Mouse (Mus musculus): Measurements from ENCODE around the gene Nfe2l1. TPM values are rescaled to one million over a fixed set of nuclear protein-coding genes. Genes with fewer than 3 reads are reported as not detected.
A peak's percentile ranks its signal among the peaks of the same experiment; 100 is the strongest.
"Not testable (repeated sequence)": the region's sequence is repeated elsewhere in the genome, so short reads cannot be mapped to it uniquely, and the experiment has no call there.

The Nfe2l1 gene
- total RNA-seq, 2 experiments from 2014 or later: 108 to 115 TPM

DNA sequence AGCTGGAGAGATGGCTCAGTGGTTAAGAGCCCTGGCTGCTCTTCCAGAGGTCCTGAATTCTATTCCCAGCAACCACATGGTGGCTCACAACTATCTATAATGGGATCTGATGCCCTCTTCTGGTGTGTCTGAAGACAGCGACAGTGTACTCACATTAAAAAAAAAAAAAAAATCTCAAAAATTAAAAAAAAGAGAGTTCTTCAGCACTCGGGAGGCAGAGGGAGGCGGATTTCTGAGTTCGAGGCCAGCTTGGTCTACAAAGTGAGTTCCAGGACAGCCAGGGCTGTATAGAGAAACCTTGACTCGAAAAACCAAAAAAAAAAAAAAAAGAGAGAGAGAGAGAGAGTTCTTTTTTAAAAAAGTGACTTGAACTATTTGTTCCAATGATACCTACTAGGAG is 19.4 kb upstream of the Nfe2l1 start:
- intact Hi-C loops (cut with DNase I); DNase-seq: not testable (repeated sequence)

DNA sequence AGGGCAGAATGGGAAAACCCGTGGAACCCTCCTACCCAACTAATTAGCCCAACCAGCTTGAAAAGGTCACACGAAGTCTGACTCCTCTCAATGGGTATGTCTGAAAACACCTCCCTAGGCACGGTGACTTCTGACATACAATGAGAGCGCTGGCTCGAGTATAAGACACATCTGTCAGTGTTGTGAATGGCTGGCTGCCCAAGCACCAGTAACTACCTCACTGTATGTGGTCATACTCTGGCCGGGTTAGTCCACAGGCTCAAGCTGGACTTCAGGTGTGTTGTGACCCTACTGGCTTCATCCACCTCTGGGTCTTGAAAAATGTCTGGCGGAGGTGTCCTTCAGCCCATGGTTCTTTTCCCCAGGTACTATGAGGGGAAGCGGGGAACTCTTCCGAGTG is 18.9 kb upstream of the Nfe2l1 start:
- intact Hi-C loops (cut with DNase I): no loop called here
- DNase-seq: no peak

DNA sequence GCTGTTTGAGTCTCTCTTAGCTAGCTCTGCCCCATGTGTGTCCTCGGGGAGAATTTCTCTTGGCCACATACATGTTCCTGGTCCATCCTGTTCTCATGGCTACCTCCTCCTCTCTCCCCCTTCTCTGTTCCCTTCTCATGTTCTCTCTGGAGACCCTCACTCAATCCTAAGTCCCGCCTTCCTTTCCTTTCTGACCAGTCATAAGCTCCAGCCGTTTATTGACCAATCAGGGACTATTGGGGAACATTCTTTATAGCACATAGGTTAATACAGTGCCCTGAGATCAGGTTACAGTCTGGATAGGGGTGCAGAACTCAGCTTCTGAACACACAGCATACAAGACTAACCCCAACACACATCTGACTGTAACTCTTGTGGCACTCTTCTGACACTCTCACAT is 17.5 kb upstream of the Nfe2l1 start:
- DNase-seq: no peak
- intact Hi-C loops (cut with DNase I): no loop called here

DNA sequence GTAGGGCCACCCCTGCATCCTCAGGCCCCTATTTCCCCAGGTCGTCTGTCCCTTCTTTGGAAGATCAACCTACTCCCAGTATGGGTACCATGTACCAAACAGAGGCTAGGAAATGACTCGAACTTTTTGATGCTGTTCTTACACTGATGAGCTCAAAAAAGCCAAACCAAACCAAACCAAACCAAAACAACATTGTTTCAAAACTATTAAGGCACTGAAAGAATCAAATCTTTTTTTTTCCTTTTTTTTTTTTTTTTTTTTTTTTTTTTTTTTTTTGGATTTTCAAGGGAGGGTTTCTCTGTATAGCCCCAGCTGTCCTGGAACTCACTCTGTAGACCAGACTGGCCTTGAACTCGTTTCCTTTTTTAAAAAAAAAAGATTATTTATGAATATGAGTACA is 13.9 kb upstream of the Nfe2l1 start:
- intact Hi-C loops (cut with DNase I): no loop called here
- DNase-seq: no peak

DNA sequence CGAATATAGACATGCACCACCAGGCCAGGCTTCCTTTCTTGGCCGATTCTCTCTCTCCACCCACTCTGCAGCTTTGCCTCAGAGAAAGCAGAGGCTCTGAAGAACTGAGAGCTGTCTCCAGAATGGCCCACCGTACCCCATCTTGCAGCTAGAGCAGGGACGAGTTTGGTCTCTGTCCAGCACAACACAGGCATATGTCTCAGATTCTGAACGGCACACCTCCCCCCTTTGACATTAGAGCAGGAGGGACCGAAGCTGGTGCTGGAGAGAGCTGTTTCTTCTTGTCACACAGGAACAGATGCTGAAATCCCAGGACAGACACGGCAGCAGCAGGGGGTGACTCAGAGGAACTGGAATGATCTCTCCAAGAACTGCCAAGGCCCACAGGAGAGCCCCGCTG is 10.5 kb upstream of the Nfe2l1 start:
- no peak for DNase-seq
- intact Hi-C loops (cut with DNase I): no loop called here

DNA sequence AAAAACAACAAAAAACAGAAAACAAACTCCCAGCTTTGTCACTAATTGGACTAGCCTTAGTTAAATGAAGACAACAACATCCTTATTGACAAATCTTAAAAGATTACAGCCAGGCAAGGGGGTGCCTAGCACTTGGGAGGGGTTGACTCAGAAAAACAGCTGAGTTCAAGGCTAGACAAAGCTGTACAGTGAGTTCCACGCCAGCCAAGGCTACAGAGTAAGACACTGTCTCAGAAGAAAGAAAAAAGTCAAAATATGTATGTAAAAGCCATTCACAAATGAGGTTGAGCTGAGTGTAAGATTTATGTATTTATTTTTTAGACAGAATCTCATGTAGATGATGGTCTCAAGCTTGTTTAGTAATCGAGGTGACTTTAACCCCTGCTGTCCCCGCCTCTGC is 10.1 kb upstream of the Nfe2l1 start:
- DNase-seq: no peak

DNA sequence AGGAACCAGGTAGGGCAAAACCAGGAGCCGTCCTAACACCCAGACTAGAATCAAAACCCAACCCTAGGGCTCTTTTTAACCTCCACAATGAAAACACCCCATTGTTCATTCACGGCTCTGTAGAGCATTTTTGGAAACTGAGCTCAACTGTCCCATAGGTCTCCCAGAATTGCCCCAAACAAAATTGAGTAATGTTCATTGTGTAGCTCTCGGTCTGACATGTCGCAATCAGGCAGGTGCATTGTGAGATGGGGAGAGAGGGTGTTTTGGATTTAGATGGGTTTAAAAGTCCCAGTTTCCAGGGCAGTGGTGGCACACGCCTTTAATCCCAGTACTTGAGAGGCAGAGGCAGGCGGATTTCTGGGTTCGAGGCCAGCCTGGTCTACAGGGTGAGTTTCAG is 9.7 kb upstream of the Nfe2l1 start:
- intact Hi-C loops (cut with DNase I): no loop called here
- no peak for DNase-seq

More for the DNA sequence above, 10.1 kb upstream of the Nfe2l1 start:
- intact Hi-C loops (cut with DNase I): no loop called here

DNA sequence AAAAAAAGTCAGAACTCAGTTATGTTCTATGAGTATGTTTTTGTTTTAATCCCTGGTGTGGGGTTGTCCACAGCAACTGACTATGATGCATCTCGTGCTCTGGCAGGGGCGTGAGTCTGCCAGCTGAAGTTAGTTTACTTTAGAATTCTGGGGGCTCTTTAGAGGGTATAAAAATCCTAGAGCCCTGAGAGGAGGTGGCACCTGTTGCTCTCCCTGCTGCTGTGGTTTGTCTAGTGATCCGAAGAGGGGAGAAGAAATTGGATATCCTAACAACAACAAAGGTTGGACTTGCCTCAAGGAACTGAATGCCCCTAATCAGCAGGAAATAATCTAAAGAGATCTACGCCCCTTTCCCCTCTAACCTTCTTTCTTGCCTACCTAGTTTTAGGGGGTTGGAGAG is 8.6 kb upstream of the Nfe2l1 start:
- intact Hi-C loops (cut with DNase I): no loop called here
- no peak for DNase-seq

DNA sequence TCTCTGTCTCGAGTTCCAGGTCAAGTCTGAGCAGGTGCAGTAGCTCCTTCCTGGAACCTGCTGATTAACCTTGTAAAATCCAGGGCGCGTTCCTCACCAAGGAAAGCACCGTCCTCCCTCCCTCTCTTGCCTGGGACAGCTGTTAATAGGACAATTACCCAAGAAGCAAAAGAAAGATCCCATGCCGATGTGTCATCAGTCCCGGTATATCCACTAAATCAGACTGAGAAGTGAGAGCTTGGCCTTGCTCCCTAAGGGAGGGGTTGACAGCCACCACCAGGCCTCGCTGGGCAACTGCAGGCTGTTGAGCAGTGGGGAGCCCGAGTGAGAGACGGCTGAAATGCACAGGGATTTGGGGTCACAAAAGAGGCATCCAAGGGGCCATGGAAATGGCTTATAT is 7.5 kb upstream of the Nfe2l1 start:
- intact Hi-C loops (cut with DNase I): no loop called here
- DNase-seq: no peak

DNA sequence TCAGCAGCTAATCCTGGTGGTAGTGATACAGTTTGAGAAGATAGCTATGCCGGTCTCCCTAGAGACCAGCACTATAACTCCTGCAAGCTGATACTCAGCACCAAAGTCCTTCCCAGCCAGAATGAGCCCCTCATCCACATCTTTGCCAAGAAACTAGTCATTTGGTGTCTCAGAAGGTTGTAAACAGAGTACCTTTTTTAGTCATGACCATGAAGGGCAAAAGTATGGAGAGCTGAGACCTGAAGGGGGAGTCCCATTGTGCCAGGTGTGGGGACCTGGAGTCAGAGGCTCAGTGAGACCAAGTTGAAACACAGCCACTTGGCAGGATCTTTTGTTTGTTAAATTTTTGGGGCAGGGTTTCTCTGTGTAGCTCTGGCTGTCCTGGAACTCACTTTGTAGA is 4.4 kb upstream of the Nfe2l1 start:
- DNase-seq: no peak
- intact Hi-C loops (cut with DNase I): no loop called here

DNA sequence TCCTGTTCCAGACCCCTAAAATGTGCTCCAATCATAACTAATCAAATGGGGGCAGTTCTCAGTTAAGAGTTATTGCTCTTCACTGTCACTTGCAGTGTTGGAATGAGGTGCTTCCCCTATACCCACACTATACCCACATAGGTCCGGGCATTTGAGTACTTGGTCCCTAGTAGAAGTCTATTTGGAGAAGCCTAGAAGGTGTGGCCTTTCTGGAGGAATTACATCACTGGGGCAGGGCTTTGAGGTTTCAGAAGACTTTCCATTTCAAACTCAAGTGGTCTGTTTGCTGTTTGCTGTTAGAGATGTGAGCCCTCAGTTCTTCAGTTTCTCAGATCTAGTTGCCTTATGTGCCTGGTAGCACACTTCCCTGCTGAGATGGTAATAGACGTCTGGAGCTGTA is 3.2 kb upstream of the Nfe2l1 start:
- DNase-seq: no peak
- intact Hi-C loops (cut with DNase I): no loop called here

DNA sequence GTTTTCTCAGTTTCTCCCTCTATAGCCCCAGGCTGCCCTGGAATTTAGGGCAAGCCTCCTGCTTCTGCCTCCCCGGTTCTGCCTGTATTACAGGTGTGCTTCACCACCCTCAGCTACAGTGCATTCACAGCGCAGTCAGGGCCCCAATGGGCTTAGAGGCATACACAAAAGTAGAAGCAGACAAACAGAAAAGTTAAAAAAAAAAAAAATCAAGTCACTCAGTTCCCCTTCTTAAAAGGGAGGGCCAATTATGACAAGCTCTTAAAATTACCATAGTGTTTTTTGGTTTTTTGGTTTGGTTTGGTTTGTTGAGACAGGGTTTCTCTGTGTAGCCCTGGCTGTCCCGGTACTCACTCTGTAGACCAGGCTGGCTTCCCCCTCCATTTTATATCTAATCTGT is 2.8 kb upstream of the Nfe2l1 start:
- intact Hi-C loops (cut with DNase I): no loop called here

DNA sequence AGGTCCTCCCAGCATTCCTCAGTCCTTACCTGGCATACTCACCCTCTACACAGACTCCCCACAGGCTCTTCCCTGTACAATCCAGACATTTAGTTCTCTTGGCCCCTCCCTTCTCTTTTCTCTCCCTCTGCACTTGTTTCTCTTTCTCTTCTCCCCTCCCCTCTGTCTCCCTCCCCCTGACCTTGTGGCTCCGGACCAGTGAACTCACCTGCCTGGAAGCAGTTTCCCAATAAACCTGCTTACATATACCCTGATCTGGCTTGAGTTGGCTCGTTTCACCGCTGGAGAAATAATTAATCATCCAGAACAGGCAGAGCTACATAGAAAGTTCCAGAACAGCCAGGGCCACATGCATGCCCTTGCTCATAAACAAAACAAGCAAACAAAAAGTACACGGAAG is 1.7 kb upstream of the Nfe2l1 start:
- DNase-seq: no peak
- intact Hi-C loops (cut with DNase I): no loop called here

More for the DNA sequence above, 2.8 kb upstream of the Nfe2l1 start:
- no peak for DNase-seq

DNA sequence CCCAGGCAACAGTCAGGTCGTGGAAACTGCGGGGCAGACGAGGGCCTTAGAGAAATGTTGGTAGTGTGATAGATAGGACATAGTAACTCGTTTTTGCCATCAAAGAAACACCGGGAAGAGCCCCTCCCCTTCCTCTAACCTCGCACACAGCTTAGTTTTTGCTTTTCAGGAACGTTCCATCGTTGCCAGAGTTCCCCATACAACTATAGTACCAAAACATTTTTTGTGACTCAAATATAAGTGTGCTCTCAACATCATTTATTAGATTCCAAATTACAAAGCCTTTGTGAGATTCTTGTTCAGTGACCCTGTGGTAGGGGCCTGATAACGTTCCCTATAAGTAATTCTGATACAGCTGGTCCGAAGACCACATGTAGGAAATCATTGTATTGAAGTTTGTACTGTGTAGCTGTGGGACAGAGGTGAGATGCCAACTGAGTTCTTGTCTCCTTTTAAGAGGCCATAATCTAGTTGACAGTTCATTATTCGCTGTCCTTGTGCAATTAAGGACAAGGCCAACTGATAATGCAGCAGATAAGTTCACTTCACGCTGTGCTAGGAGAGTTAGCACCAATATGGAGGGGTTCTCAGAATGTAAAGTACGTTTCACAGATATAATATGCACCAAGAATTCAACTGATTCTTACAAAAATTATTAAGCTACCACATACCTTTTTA is 910 bp upstream of the Nfe2l1 start:
- no peak for DNase-seq
- intact Hi-C loops (cut with DNase I): no loop called here

DNA sequence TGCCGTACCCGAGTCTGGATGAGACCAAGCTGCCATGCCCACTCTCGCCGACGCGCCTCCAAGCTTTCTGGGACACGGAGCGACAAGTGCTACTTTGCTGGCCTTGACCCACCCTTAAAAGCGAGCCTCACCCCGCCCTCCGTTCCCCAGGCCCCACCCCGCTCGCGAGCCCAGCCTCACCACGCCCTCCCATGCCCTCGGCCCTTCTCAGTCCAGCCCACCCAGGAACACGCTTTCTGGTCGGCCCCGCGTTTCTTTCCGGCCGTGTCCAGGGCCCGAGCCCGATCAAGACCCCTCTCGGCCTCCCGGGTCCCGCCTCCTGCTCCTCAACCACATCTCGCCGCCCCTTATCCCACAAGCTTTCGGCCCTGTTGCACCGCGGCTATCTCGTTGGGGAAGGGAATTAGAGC is 360 bp downstream of the Nfe2l1 start:
- intact Hi-C loops (cut with DNase I): no loop called here
- DNase-seq: peak; percentile 86

DNA sequence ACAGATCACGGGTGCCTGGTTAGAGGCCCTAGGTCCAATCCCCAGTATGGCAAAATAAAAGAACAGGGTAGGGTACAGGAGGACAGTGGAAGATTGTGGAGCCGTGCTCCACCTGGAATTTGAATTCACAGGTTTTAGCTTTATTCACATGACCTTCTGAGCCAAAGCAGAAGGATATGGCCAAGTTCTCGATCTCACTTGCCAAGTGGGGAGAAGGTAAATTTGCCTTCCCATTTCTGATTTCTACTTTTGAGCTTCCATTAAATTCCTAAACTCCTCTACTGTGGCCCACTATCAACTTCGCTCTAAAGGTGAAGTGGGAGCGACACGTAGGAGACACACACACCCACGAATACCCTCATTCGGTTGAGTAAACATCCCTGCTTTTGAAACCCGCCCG is 887 bp downstream of the Nfe2l1 start:
- DNase-seq: no peak
- intact Hi-C loops (cut with DNase I): no loop called here

DNA sequence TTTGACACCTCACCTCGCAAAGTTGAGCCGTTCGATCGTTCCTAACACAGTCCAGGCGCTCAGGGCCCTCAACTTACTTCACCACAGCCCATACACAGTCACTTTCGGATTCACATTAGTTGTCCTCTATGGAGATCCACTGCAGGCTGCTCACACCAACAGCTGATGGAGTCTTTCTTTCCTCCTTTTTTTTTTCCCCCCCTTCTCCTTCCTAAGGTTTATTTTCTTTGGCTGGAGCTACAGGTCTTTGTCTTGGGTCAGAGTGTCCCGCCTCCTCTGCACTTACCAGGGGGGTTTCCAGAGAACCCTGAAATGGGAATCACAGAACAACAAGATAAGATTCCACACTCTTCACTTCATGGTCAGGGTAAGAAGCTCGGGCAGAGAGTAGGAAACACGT is 1.9 kb downstream of the Nfe2l1 start:
- no peak for DNase-seq
- intact Hi-C loops (cut with DNase I): no loop called here

DNA sequence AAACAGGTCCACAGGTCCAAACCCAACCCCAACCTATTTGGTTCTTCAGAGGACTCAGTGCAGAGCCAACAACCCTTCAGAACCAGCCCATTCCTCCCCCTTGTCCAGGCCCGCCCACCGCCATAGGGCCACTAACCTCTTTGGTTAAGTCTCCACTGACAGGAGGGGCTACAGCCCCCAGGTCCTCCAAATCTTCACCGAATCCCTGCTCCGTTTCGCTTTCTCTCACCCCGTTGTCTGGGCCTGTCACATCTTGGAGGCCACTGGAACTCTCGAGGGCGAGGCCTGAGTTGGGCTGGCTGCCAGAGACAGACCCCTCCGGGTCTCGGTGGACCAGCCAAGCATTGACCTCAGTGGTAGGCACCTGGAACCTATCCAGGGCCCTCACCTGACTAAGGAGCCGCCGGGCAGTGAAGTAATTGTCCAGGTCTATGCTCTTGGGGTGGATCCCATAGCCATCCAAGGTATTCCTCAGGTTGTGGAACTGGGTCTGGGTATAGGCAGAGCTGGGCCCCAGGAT is 2.6 kb downstream of the Nfe2l1 start:
- peak; percentile 30 for DNase-seq
- intact Hi-C loops (cut with DNase I): no loop called here

DNA sequence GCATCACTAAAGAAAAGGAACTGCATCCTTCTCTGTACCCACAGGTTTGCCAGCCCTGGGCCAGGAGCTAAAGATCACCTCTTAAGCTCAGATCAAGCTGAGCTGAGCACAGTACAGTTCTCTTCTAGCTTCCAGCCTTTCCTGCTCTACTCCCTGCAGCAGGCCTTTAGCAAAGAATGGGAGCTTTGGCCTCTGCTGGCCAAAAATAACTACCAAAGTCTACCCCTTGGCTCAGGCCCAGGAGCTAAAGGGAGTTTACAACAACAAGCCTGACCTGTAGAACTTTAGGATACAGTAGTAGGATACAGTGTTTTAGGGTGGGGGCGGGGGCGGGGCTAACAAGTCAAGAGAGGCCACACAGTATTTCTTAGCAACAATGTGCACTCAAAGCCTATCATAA is 3.3 kb downstream of the Nfe2l1 start:
- no peak for DNase-seq
- intact Hi-C loops (cut with DNase I): no loop called here

DNA sequence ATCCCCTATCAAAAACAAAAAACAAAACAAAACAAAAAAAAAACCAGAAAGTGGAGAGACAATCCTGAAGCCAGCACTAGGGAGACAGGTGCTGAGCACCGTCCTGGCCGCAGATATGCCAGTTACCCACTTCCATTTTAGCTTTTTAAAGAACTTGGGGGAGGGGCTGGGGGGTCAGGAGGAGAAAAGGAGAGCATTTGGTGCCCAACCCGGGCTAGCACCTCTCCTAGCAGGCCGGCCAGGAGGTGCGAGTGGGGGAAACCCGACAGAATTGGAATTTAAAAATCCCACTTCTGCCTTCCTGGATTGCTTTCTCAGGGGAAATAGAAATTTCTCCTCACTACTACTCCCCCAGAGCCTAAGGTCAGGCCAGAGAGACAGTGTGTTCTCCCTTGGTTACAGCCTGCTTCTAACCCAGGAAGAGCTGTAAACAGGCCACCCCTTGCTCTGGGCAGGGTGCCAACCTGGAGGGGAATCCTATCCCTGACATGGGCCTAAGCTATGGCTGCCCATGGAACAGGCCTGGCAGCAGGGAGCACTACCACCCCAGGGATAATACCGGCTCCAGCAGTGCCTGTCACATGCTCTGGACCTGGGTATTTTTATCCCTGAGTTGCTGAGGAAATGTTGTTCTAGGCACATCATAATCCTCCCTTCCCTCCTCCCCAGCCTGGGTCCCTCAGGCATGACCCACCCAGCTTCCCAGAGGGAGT is 4.8 kb downstream of the Nfe2l1 start:
- intact Hi-C loops (cut with DNase I): no loop called here
- peak; percentile 82 for DNase-seq

DNA sequence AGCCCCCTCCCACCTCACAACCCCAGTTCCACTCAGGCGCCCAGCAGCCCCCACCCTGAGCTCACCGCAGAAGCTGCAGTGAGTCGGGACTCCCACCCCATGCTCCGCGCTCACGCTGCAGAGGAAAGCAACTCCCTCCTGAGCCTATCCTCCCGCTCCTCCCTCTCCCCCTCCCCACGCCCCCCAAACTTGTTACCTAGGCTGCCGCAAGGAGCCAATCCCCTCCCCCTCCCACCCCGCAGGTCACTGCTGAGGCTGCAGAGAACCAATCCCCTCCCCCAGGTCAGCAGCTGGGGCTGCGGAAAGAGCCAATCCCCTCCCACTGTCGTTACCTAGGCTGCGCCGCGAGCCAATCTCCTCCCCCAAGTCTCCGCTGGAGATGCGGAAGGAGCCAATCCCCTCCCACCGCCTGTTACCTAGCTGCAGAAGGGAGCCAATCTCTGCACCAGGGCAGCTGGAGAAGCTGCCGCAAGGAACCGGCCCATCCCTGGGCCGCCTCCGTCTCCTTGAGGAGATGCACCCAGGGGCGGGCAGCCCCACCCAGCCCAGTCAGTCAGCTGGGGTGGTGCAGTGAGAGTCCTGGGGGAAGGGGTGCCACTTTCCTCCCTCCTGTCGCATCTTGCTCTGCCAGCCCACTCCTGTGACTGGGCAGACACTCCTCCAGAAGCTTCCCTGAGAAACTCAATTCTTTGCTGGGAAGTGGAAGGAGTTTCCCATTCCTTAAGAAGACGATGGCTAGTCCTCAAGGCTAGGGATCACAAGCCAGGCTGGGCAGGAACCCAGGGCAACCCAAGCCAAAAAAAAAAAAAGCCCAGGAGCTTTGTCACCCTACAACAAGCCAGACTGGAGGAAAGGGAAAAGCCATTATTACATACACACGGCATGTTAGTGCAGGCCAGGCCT is 5.6 kb downstream of the Nfe2l1 start:
- intact Hi-C loops (cut with DNase I): no loop called here
- peak; percentile 89 for DNase-seq

DNA sequence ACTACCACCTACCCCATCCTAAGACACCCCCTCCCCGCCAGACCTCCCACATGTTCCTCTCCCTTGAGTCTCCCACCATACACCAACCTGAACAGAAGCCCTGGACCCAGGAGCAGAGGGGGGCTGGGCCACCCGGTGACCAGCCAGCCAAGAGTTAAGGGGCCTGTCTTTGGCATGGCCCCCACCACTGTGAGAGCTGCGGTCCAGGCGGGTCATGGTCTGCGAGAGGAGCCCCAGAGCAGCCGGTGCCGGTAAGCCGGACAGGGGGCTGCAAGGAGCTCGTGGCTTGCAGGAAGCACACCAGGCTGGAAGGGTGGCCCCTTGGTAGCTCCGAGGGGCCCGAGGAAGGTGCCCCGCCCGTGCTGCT is 6.3 kb downstream of the Nfe2l1 start:
- intact Hi-C loops (cut with DNase I): no loop called here
- peak; percentile 12 for DNase-seq
